Mouse (Mus musculus): ENCODE data around the gene Pla2g4b. TPM values are rescaled to one million over a fixed set of nuclear protein-coding genes. Genes with fewer than 3 reads are reported as not detected.

The Pla2g4b gene
- total RNA-seq, 2 experiments from 2014 or later = 0.72 TPM; not detected in 1

Other genes starting within 250 kb of the Pla2g4b start
- gene Rpap1, start 245.9 kb upstream of the Pla2g4b start, total RNA-seq (2014; fragmentation: Nextera tagmentation) = 15.8 and 16.1 TPM in 2 replicates
- gene Rpap1, start 245.9 kb upstream of the Pla2g4b start, total RNA-seq (2017) = 10.7 and 11.7 TPM in 2 replicates
- 0.15 TPM in 1 of 2 replicates, not detected in the other for gene Tyro3, start 235.7 kb upstream of the Pla2g4b start, total RNA-seq (2014; fragmentation: Nextera tagmentation)
- not detected in 2 replicates for gene Tyro3, start 235.7 kb upstream of the Pla2g4b start, total RNA-seq (2017)
- gene Mga, start 136.2 kb upstream of the Pla2g4b start, total RNA-seq (2014; fragmentation: Nextera tagmentation) = 71.3 and 81.4 TPM in 2 replicates
- gene Mga, start 136.2 kb upstream of the Pla2g4b start, total RNA-seq (2017) = 61.2 and 71.1 TPM in 2 replicates
- gene Mapkbp1, start 60.7 kb upstream of the Pla2g4b start, total RNA-seq (2014; fragmentation: Nextera tagmentation) = 3.0 and 3.8 TPM in 2 replicates
- gene Mapkbp1, start 60.7 kb upstream of the Pla2g4b start, total RNA-seq (2017) = 4.3 and 7.6 TPM in 2 replicates
- 2.3 and 7.9 TPM in 2 replicates for gene Jmjd7, start 5.9 kb upstream of the Pla2g4b start, total RNA-seq (2014; fragmentation: Nextera tagmentation)
- gene Jmjd7, start 5.9 kb upstream of the Pla2g4b start, total RNA-seq (2017) = 3.5 and 4.0 TPM in 2 replicates
- 1.0 and 1.5 TPM in 2 replicates for gene Gm28042, start 5.9 kb upstream of the Pla2g4b start, total RNA-seq (2014; fragmentation: Nextera tagmentation)
- gene Gm28042, start 5.9 kb upstream of the Pla2g4b start, total RNA-seq (2017) = not detected in 2 replicates
- 27.0 and 33.4 TPM in 2 replicates for gene Ehd4, start 121.2 kb downstream of the Pla2g4b start, total RNA-seq (2014; fragmentation: Nextera tagmentation)
- 29.4 and 30.3 TPM in 2 replicates for gene Ehd4, start 121.2 kb downstream of the Pla2g4b start, total RNA-seq (2017)
- not detected in 2 replicates for gene Pla2g4e, start 211.9 kb downstream of the Pla2g4b start, total RNA-seq (2014; fragmentation: Nextera tagmentation)
- gene Pla2g4e, start 211.9 kb downstream of the Pla2g4b start, total RNA-seq (2017) = not detected in 2 replicates